Mouse (Mus musculus): ENCODE data around the gene Gm42715.
"Not testable (repeated sequence)": the region's sequence is repeated elsewhere in the genome, so short reads cannot be mapped to it uniquely, and the experiment has no call there.

Gene Gm42715

GRCm38 (mm10) chr7:127519284-127519683 lies at the start of gene Gm42715:
TSS of gene Gm42715 (plus strand) at chr7:127519584.
- in situ Hi-C loops (cut with MboI; ENCODE audit: low sequenced_read_pairs) = no loop called here

GRCm38 (mm10) chr7:127470011-127470715 lies 49.2 kb upstream of the Gm42715 start:
- in situ Hi-C loops (cut with MboI; ENCODE audit: low sequenced_read_pairs) = no loop called here

DNA sequence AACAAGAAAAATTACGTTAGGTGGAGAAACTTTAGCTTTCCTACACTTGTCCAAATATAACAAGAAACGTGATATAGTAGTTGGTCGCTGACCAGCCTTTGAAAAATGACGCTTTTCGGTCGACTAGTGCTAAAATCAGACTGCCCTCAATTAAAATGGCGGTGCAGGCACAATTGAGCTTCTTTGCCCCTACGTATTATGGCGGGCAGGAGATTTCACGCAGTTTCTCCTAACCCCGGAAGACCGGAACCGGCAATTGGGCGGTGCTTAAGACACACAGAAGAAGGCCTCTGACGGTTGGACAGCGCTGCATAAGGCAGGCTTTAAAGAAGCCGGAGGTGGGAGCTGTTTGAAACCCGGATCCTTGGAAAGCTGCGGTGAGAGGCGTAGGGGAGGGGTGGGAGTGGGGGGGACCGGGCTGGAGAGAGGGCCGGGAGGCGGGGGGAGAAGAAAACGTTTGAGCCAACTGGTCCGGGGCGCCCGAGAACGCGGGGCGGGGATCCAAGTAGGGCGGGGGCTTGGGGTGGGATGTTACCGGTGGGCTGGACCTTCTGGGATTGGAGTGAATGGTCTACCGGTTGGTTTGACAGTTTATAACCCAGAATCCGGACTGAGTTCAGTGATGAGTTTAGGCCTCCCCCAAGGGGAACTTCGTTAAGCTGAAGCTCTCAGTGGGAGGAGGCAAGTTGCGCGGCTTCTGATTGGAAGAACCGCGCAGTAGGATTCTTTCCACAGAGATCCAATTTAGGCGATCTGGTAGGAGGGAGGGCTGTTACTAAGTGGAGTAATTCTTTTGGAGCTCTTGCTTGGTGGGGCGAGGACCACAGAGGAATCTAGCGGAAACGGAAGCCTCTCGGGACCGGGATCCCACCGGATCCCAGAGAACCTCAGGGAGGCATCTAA lies 48.4 kb upstream of the Gm42715 start:
- in situ Hi-C loops (cut with MboI; ENCODE audit: low sequenced_read_pairs) = no loop called here

GRCm38 (mm10) chr7:127471646-127472010 lies 47.8 kb upstream of the Gm42715 start:
- in situ Hi-C loops (cut with MboI; ENCODE audit: low sequenced_read_pairs) = no loop called here

DNA sequence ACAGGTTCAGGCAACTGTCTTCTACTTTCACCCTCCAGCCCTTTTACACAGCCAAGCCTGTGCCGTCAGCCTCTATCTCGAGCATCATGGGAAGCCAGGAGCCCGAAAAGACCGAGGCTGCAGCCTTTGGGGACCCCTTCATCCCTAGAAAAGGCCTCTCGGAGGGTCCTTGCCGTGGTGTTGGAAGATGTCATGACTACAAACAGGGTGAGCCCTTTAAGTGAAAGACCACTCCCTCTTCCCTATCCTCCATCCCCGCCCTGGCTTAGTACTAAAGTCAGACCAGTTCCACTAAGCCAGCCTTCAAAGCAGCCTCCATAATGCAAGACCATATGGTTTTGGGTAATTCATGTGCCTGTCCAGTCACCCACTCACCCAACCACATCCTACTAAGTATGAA lies 47.3 kb upstream of the Gm42715 start:
- in situ Hi-C loops (cut with MboI; ENCODE audit: low sequenced_read_pairs) = no loop called here

DNA sequence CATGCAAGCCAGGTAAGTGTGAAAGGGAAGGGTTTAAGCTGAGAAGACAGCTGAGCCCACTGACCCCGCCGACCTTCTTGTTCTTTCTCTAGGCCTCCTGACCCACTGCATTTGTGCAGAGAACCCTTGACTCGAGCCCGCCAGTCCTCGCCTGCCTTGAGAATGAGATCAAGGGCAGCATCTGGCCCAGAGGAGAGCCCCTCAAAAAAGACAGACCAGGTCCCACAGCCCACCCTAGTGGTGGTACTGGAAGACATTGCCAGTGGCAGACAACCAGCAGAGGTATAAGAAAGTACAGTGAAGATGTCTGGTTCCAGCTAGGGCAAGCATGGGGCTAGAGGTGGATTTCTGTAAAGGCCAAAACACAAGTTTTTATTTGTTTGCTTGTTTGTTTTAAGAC lies 45.7 kb upstream of the Gm42715 start:
- in situ Hi-C loops (cut with MboI; ENCODE audit: low sequenced_read_pairs) = no loop called here

DNA sequence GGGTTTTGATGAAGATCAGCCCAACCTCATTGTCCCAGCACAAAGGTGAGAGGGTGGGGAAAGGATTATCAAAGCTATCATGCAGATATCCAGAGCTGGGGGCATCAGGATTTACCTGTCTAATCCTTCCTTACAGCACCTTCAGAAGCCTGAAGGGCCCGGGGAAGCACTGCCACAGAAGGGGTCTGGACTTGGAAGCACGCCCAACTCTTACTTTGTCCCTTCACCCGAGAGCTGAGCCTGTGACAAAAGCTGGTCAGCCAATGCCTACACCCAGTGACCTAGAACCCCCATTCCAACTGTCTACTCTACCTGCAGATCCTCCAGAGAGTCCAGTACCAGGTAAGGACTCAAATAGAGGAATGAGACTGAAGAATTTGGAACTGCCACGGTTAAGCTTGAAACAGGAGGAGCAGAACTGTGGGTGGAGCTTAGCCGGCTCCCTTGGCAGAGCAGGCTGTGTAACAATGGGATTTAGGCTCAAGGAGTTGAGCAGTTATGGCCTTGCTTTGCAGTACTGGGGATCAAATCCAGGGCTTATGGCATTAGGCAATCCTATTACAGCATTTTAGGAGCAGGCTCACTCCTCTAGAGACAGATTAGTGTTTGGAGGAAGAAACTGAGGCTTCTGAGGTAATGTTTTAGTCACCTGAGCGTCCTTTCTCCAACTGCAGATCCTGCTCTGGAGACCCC lies 44.9 kb upstream of the Gm42715 start:
- in situ Hi-C loops (cut with MboI; ENCODE audit: low sequenced_read_pairs) = no loop called here

GRCm38 (mm10) chr7:127475186-127475740 lies 44.1 kb upstream of the Gm42715 start:
- in situ Hi-C loops (cut with MboI; ENCODE audit: low sequenced_read_pairs) = no loop called here

GRCm38 (mm10) chr7:127476336-127476735 lies 43.0 kb upstream of the Gm42715 start:
- in situ Hi-C loops (cut with MboI; ENCODE audit: low sequenced_read_pairs) = no loop called here

- in situ Hi-C loops (cut with MboI; ENCODE audit: low sequenced_read_pairs) = no loop called here
These were observed 42.5 kb upstream of the Gm42715 start for GRCm38 (mm10) chr7:127476855-127477254.

DNA sequence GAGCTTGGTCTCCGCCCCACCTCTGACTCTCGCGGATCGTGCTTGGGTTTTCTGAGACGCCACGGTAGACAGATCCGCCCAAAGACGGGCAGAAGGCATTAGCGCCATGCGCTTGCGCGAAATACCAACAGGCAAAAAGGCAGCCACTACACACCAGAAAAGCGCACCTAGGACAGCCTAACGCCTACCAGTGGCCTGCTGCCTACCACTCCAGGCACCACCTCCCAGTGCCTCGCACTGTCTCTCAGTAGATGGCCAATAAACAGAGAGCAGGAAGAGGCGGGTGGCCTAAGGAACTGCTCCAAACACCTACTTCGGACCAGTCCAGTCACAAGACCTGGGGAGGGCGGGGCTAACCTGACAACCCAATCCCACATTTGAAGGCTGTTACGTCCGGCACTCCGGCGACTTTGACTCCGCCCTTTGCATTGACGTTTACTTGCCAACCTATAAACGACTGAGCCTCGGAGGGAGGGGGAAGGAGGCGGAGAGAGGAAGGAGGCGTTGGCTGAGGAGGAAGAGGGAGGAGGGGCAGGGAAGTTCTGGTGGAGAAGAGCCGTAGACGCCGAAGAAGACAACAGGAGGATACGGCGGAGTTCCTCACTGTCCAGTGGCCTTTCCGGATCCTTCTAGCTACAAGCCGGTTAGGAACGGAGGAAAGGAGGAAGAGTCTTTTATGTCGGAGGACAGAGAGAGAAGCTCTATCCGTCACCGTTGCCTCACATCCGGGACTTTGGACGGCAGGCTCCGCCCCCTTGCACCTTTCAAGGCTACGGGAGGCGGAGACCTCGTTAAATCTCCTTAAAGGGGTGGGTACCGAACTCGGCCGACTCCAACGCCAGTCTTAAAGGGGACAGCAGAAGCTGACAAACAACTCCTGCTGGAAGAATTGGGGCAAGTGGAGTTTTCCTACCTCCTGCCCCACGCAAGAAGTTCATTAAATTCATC lies 41.4 kb upstream of the Gm42715 start:
- in situ Hi-C loops (cut with MboI; ENCODE audit: low sequenced_read_pairs) = no loop called here

DNA sequence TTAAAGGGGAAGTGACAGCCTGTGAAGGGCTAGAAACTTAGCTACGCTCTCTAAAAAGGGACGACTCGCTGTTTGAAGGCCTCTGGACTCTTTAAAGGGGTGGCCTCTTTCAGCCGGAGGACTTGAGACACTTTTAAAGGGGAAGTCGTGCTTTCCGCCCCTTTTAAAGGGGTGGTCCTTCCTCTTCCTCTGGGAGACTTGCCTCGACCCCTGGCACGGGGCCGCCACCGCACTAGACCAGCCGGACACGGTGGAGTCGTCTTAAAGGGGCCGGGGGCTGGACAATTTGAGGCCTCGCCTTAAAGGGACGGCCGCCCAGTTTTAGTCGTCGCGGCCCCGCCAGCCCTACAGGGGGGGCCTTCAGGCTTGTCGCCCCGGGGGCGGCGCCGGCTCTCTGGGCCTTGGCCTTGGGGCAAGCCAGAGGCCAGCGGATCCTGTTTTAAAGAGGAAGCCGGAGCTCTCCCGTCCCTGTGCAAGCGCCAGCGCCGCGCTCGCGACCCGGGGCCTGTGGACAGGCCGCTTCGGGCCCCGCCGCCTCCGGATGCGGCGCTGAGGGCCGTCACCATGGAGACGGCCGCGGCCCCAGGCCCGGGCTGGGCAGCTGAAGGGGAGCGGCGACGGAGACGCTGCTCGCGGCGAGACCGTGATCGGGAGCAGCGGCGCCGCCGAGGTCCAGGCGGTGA lies 40.6 kb upstream of the Gm42715 start, which contains the start of gene Fbrs:
Gene Fbrs (plus strand): TSS at position 565 of the 683 bp plus-strand sequence.
- in situ Hi-C loops (cut with MboI; ENCODE audit: low sequenced_read_pairs) = no loop called here

GRCm38 (mm10) chr7:127479318-127480225 lies 39.8 kb upstream of the Gm42715 start:
- in situ Hi-C loops (cut with MboI; ENCODE audit: low sequenced_read_pairs) = no loop called here

- in situ Hi-C loops (cut with MboI; ENCODE audit: low sequenced_read_pairs) = no loop called here
These were observed 39.1 kb upstream of the Gm42715 start for GRCm38 (mm10) chr7:127480321-127480720.

DNA sequence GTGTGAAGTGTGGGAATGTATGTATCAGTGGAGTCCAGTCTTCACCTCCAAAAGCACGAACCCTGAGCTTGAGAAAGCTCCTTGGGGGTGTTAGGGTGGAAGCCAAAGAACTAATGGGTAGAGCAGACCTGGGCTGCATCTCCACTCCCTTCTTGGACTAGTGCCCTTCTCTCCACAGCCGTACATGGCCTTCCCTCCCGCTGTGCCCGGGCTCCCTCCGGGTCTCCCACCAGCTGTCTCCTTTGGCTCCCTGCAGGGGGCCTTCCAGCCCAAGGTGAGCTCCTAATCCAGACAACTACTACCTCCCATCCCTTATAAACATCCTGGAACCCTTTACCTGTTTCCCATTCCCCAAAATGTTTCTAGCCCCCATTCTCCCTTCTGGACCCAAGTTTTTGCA lies 34.0 kb upstream of the Gm42715 start:
- in situ Hi-C loops (cut with MboI; ENCODE audit: low sequenced_read_pairs) = no loop called here

DNA sequence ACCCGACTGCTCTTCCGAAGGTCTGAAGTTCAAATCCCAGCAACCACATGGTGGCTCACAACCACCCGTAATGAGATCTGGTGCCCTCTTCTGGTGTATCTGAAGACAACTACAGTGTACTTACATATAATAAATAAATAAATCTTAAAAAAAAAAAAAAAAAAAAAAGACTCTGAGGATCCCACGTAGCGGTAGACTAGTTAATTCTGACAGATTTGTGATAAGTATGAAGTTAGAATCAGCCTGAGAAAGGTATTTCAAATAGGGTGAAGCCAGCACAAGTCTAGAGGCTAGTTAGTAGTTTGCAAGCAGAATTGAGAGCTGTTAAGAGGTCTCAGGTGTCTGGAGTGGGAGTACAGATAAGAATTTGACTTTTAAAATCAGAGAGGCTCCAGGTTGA lies 31.0 kb upstream of the Gm42715 start:
- in situ Hi-C loops (cut with MboI; ENCODE audit: low sequenced_read_pairs) = not testable (repeated sequence)

DNA sequence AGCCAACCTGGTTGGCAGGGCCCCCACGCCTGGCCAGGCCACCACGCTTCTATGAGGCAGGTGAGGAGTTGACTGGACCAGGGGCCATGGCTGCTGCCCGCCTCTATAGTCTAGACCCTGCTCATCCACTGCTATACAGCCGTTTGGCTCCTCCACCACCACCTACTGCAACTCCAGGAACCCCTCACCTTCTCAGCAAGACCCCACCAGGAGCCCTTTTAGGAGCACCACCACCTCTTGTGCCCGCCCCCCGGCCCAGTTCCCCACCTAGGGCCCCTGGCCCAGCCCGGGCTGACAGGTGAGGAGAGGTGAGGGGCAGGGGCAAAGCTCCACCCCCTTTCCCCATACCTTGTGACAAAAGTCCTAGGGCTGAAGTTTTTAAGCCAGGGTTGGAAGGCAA lies 29.4 kb upstream of the Gm42715 start:
- in situ Hi-C loops (cut with MboI; ENCODE audit: low sequenced_read_pairs) = no loop called here

DNA sequence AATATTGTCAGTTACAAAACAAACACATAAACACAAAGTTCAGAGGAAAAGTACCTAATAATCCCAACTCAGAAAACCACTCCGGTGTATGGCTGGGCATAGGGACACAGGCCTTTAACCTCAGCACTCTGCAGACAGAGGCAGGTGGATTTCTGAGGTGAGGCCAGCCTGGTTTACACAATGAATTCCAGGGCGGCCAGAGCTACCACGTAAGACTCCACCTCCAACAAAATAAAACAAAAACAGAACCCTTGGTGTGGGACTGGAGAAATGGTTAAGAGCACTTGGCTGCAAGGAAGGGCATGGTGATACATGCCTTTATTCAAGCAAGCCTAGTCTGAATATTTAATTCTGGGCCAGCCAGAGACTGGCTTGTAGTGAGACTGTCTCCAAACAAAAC lies 27.5 kb upstream of the Gm42715 start:
- in situ Hi-C loops (cut with MboI; ENCODE audit: low sequenced_read_pairs) = no loop called here

All from CH12F3 (cell line).